Mouse (Mus musculus) CD4-positive, CD25-positive, alpha-beta regulatory T cell, adult 4 months (primary cell): ENCODE measurements around the gene Nmrk1. TPM values are rescaled to one million over a fixed set of nuclear protein-coding genes. Genes with fewer than 3 reads are reported as not detected.

ENCODE experiments used
- ATAC-seq: one replicate; pipeline ENCODE4 v1.8.0; 2017
- polyA plus RNA-seq, 2 experiments: library from polyadenylated mRNA; unstranded; fragments of 100-300 nt; shearing (Covaris generic); gene quantifications; one replicate each; pipeline ENCODE4 v1.2.1; 2017

Nmrk1 gene
- polyA plus RNA-seq, 2 experiments from 2014 or later = 7.4 to 8.1 TPM

- no peak for ATAC-seq
These were observed 14.2 kb upstream of the Nmrk1 start for GRCm38 (mm10) chr19:18617504-18617903.

- peak; percentile 87 for ATAC-seq
These were observed 12.7 kb upstream of the Nmrk1 start for GRCm38 (mm10) chr19:18619060-18619459.

- peak; percentile 37 for ATAC-seq
These were observed 12.1 kb upstream of the Nmrk1 start for GRCm38 (mm10) chr19:18619691-18620090.

GRCm38 (mm10) chr19:18623894-18624293 is 7.9 kb upstream of the Nmrk1 start:
- ATAC-seq = no peak

- ATAC-seq = no peak
These were observed 2.2 kb upstream of the Nmrk1 start for GRCm38 (mm10) chr19:18629589-18629988.

- ATAC-seq = no peak
These were observed 1.3 kb upstream of the Nmrk1 start for GRCm38 (mm10) chr19:18630221-18631119.

- peak; percentile 38 for ATAC-seq
These were observed 548 bp upstream of the Nmrk1 start for GRCm38 (mm10) chr19:18631161-18631643.

GRCm38 (mm10) chr19:18632231-18633185 is 758 bp downstream of the Nmrk1 start:
- no peak for ATAC-seq

- no peak for ATAC-seq
These were observed 6.2 kb downstream of the Nmrk1 start for GRCm38 (mm10) chr19:18637954-18638353.

GRCm38 (mm10) chr19:18638949-18639348 is 7.2 kb downstream of the Nmrk1 start:
- ATAC-seq = no peak

GRCm38 (mm10) chr19:18639552-18639951 is 7.8 kb downstream of the Nmrk1 start:
- peak; percentile 82 for ATAC-seq

GRCm38 (mm10) chr19:18641001-18641400 is 9.3 kb downstream of the Nmrk1 start:
- ATAC-seq = no peak

- ATAC-seq = no peak
These were observed 11.7 kb downstream of the Nmrk1 start for GRCm38 (mm10) chr19:18643411-18643810.

GRCm38 (mm10) chr19:18644084-18644483 is 12.3 kb downstream of the Nmrk1 start:
- ATAC-seq = no peak

- ATAC-seq = peak; percentile 61
These were observed 14.6 kb downstream of the Nmrk1 start for GRCm38 (mm10) chr19:18646397-18646796.

GRCm38 (mm10) chr19:18646853-18647420 is 15.2 kb downstream of the Nmrk1 start:
- peak; percentile 64 for ATAC-seq

- ATAC-seq = no peak
These were observed 16.2 kb downstream of the Nmrk1 start for GRCm38 (mm10) chr19:18647775-18648557.

- ATAC-seq = no peak
These were observed 16.8 kb downstream of the Nmrk1 start for GRCm38 (mm10) chr19:18648558-18648945.

GRCm38 (mm10) chr19:18649955-18650354 is 18.2 kb downstream of the Nmrk1 start:
- ATAC-seq = no peak

- no peak for ATAC-seq
These were observed 18.7 kb downstream of the Nmrk1 start for GRCm38 (mm10) chr19:18650473-18650872.

- ATAC-seq = no peak
These were observed 20.8 kb downstream of the Nmrk1 start for GRCm38 (mm10) chr19:18652592-18652991.

- no peak for ATAC-seq
These were observed 21.3 kb downstream of the Nmrk1 start for GRCm38 (mm10) chr19:18653058-18653457.
